Mouse (Mus musculus) frontal cortex, postnatal 36 days (tissue): ENCODE data around the gene Ehhadh.
A peak's percentile ranks its signal among the peaks of the same experiment; 100 is the strongest.

ENCODE experiments used
- DNase-seq, 2 experiments: peaks; one replicate each; pipeline ENCODE4 v3.0.0; 2022; ENCODE audit warnings: low spot score in 2 of 2

Gene Ehhadh

GRCm38 (mm10) chr16:21727897-21728364 is 59.7 kb downstream of the Ehhadh start:
- peak; percentile 74 to 85 for DNase-seq

- DNase-seq, result no peak
These were observed 60.2 kb downstream of the Ehhadh start for GRCm38 (mm10) chr16:21727421-21727820.

- no peak for DNase-seq
These were observed 63.3 kb downstream of the Ehhadh start for GRCm38 (mm10) chr16:21724261-21724660.

GRCm38 (mm10) chr16:21719770-21720169 is 67.8 kb downstream of the Ehhadh start:
- no peak for DNase-seq

- peak in 1 of 2 experiments; percentile 38 for DNase-seq
These were observed 73.1 kb downstream of the Ehhadh start for GRCm38 (mm10) chr16:21714516-21714915.
